26 mouse cellular contexts compared by ENCODE assay signal in genomic region chr5:113593911-113594705, GRCm38 (mm10). TPM values are rescaled to one million over a fixed set of nuclear protein-coding genes. Genes with fewer than 3 reads are reported as not detected.
DNase-seq lines count a peak whose midpoint lies in the region; ATAC-seq lines count a peak whose summit lies in the region.
"Had no signal": no experiment of that assay in that cellular context is flagged by ENCODE, and none has a peak within 500 bp of the region (broad histone marks: within the 10 kb centered on the region; RNA-seq: fewer than 3 reads in every experiment).

No protein-coding gene starts in this region.

- H3K36me3 ChIP-seq in midbrain, embryonic 15.5 days (replicated peaks) = no peaks in the 10 kb centered on the region
- no peaks in the 10 kb centered on the region for H3K36me3 ChIP-seq in midbrain, embryonic 13.5 days
- H3K36me3 ChIP-seq: embryonic facial prominence, embryonic 12.5 days; heart, embryonic 15.5 days; kidney, embryonic 15.5 days; limb, embryonic 12.5 days; liver, embryonic 12.5 days had no signal

- H3K4me3 ChIP-seq in midbrain, embryonic 15.5 days = no peak overlapping the region
- H3K4me3 ChIP-seq in midbrain, embryonic 13.5 days (replicated peaks) = no peak overlapping the region
- H3K4me3 ChIP-seq: embryonic facial prominence, embryonic 12.5 days; erythroblast, embryonic 14.5 days; gastrocnemius, adult 2 months; heart, adult 2 months; heart, embryonic 15.5 days; kidney, embryonic 15.5 days; limb, embryonic 12.5 days; liver, embryonic 12.5 days had no signal

- DNase-seq in frontal cortex, postnatal 14 days (ENCODE audit: low spot score in 2 of 2) = no peak
- peak; percentile 58 for DNase-seq in R1 (ENCODE audit: low read depth, low spot score)
- DNase-seq in gastrocnemius, postnatal 10 days = no peak
- DNase-seq in thymus, postnatal 0 days (ENCODE audit: low spot score) = no peak
- DNase-seq: adrenal gland, adult 8-10 months; cerebellum, adult 9-11 months; gastrocnemius, adult 2 months; heart, adult 2 months; heart, postnatal 4 days; kidney, postnatal 4 days; layer of hippocampus, adult 9-11 months; lung, adult 2 months; lung, postnatal 36 days had no signal

- peaks cover 37% of the 10 kb centered on the region for H3K4me1 ChIP-seq in midbrain, embryonic 15.5 days
- H3K4me1 ChIP-seq in midbrain, embryonic 13.5 days (replicated peaks) = peaks cover 35% of the 10 kb centered on the region
- H3K4me1 ChIP-seq: liver, embryonic 12.5 days had no signal

- peak overlapping the region; percentile 57 for H3K27ac ChIP-seq in midbrain, embryonic 15.5 days
- H3K27ac ChIP-seq in midbrain, embryonic 13.5 days = no peak overlapping the region
- H3K27ac ChIP-seq: embryonic facial prominence, embryonic 12.5 days; gastrocnemius, adult 2 months; heart, adult 2 months; heart, embryonic 15.5 days; hindbrain, postnatal 0 days; kidney, embryonic 15.5 days; liver, embryonic 12.5 days had no signal

- 87% methylated on average over 6 of the region's 6 CpGs for WGBS in midbrain, embryonic 15.5 days
- 93% methylated on average over 6 of the region's 6 CpGs for WGBS in midbrain, embryonic 13.5 days

- H3K27me3 ChIP-seq in midbrain, embryonic 15.5 days (replicated peaks) = no peaks in the 10 kb centered on the region
- H3K27me3 ChIP-seq in midbrain, embryonic 13.5 days = no peaks in the 10 kb centered on the region
- H3K27me3 ChIP-seq: embryonic facial prominence, embryonic 12.5 days; kidney, embryonic 15.5 days; limb, embryonic 12.5 days had no signal

- H3K9me3 ChIP-seq in midbrain, embryonic 15.5 days = no peaks in the 10 kb centered on the region
- H3K9me3 ChIP-seq in midbrain, embryonic 13.5 days = no peaks in the 10 kb centered on the region
- H3K9me3 ChIP-seq: embryonic facial prominence, embryonic 12.5 days; heart, embryonic 15.5 days; kidney, embryonic 15.5 days; liver, embryonic 12.5 days had no signal

- ATAC-seq in frontal cortex, adult (ENCODE audit: low TSS enrichment) = peak; percentile 42
- ATAC-seq in midbrain, embryonic 15.5 days (replicated peaks) = no peak
- ATAC-seq in midbrain, embryonic 13.5 days = no peak
- ATAC-seq in megakaryocyte progenitor cell, adult 5-6 weeks (replicated peaks; ENCODE audit: poor library complexity) = 0 out of 2 replicates have a peak, but pooled peaks have one; percentile 29
- ATAC-seq: forebrain, embryonic 14.5 days; hindbrain, postnatal 0 days; intestine, postnatal 0 days; liver, embryonic 12.5 days had no signal

- H3K4me2 ChIP-seq in midbrain, embryonic 15.5 days = no peak overlapping the region
- no peak overlapping the region for H3K4me2 ChIP-seq in midbrain, embryonic 13.5 days (replicated peaks)
- H3K4me2 ChIP-seq: embryonic facial prominence, embryonic 12.5 days; heart, embryonic 15.5 days; kidney, embryonic 15.5 days; limb, embryonic 12.5 days; liver, embryonic 12.5 days had no signal

- H3K9ac ChIP-seq in midbrain, embryonic 15.5 days = no peak overlapping the region
- no peak overlapping the region for H3K9ac ChIP-seq in midbrain, embryonic 13.5 days (replicated peaks)
- H3K9ac ChIP-seq: embryonic facial prominence, embryonic 12.5 days; heart, embryonic 15.5 days; kidney, embryonic 15.5 days; limb, embryonic 12.5 days; liver, embryonic 12.5 days had no signal

RNA-seq across cellular contexts. Expression of gene Cmklr1, which starts 56.1 kb away (rescaled TPM):
- polyA plus RNA-seq in midbrain, embryonic 15.5 days (2015; fragmentation: Nextera tagmentation; extraction: Ambion mirVana) = 2.0 and 2.8 TPM in 2 replicates
- polyA plus RNA-seq in midbrain, embryonic 13.5 days (2015; fragmentation: Nextera tagmentation; extraction: Ambion mirVana) = 1.4 and 2.5 TPM in 2 replicates
- total RNA-seq in megakaryocyte progenitor cell, adult 5-6 weeks (2015) = 0.85 and 0.94 TPM in 2 replicates
- not detected in 2 replicates for total RNA-seq in megakaryocyte progenitor cell, adult 5-6 weeks (2017)
- total RNA-seq in gastrocnemius, postnatal 10 days (2021) = 10 to 100 TPM; 13.7 to 15.2 TPM
- polyA plus RNA-seq in thymus, postnatal 0 days (2015; fragmentation: Nextera tagmentation; extraction: Ambion mirVana) = 2.9 and 3.8 TPM in 2 replicates
- polyA plus RNA-seq: erythroblast, embryonic 14.5 days had no signal

Comparison
In these comparisons a context has a peak if more than half of its experiments do, and no peak if none do; other contexts are left out.
1. ATAC-seq: peak in frontal cortex, adult (single experiment) and megakaryocyte progenitor cell, adult 5-6 weeks (single experiment); none in midbrain, embryonic 15.5 days (single experiment) and midbrain, embryonic 13.5 days (single experiment).